Mouse (Mus musculus) erythroblast, embryonic 14.5 days (primary cell): ENCODE measurements around the gene Syk.

Experiments
- GATA1 ChIP-seq: IDR thresholded peaks from 2 replicates; pipeline ENCODE4 v1.6.1; 2012; ENCODE audit warnings: low read length, inconsistent platforms, mixed read lengths
- TAL1 ChIP-seq: IDR thresholded peaks from 3 replicates; pipeline ENCODE4 v1.6.1; 2012; ENCODE audit warnings: low read length, inconsistent platforms, mixed read lengths

GRCm38 (mm10) chr13:52566188-52566760 is 16.7 kb upstream of the Syk start:
- TF ChIP-seq TAL1 (no peak), GATA1 (no peak)
